Mouse (Mus musculus) cerebellum, postnatal 10 days (tissue): Measurements from ENCODE around the gene Tub.

Source experiments
- DNase-seq, 2 experiments: peaks; one replicate each; pipeline ENCODE4 v3.0.0; 2021; ENCODE audit warnings: mixed read lengths in 2 of 2

Tub gene

GRCm38 (mm10) chr7:108985934-108986708 is 36.0 kb downstream of the Tub start:
- no peak for DNase-seq

GRCm38 (mm10) chr7:108991207-108991606 is 41.1 kb downstream of the Tub start:
- no peak for DNase-seq

- DNase-seq = peak; percentile 48 to 53
Observed at GRCm38 (mm10) chr7:108993230-108993629, 43.1 kb downstream of the Tub start.

GRCm38 (mm10) chr7:108993881-108994291 is 43.7 kb downstream of the Tub start:
- DNase-seq = peak; percentile 72 to 73

GRCm38 (mm10) chr7:108996156-108996555 is 46.0 kb downstream of the Tub start:
- DNase-seq = no peak

- peak; percentile 76 to 81 for DNase-seq
Observed at GRCm38 (mm10) chr7:109000315-109000954, 50.3 kb downstream of the Tub start.

- no peak for DNase-seq
Observed at GRCm38 (mm10) chr7:109001971-109002370, 51.8 kb downstream of the Tub start.

GRCm38 (mm10) chr7:109003653-109004052 is 53.5 kb downstream of the Tub start:
- no peak for DNase-seq

- DNase-seq = no peak
Observed at GRCm38 (mm10) chr7:109009260-109009659, 59.1 kb downstream of the Tub start.

- DNase-seq = peak; percentile 79 to 82
Observed at GRCm38 (mm10) chr7:109010720-109011595, 60.8 kb downstream of the Tub start.

GRCm38 (mm10) chr7:109011596-109012180 is 61.5 kb downstream of the Tub start:
- peak; percentile 75 to 79 for DNase-seq

GRCm38 (mm10) chr7:109012575-109012974 is 62.4 kb downstream of the Tub start:
- DNase-seq = no peak

- peak in 1 of 2 experiments; percentile 27 for DNase-seq
Observed at GRCm38 (mm10) chr7:109012998-109013625, 63.0 kb downstream of the Tub start.

GRCm38 (mm10) chr7:109014851-109015250 is 64.7 kb downstream of the Tub start:
- no peak for DNase-seq

GRCm38 (mm10) chr7:109016378-109016923 is 66.3 kb downstream of the Tub start:
- DNase-seq = peak; percentile 51 to 59

- peak; percentile 41 to 46 for DNase-seq
Observed at GRCm38 (mm10) chr7:109019243-109019642, 69.1 kb downstream of the Tub start.

- DNase-seq = peak; percentile 88 to 92
Observed at GRCm38 (mm10) chr7:109021428-109021827, 71.3 kb downstream of the Tub start.

- peak in 1 of 2 experiments; percentile 34 for DNase-seq
Observed at GRCm38 (mm10) chr7:109025743-109026142, 75.6 kb downstream of the Tub start.

- no peak for DNase-seq
Observed at GRCm38 (mm10) chr7:109026976-109027375, 76.8 kb downstream of the Tub start.

- DNase-seq = peak in 1 of 2 experiments; percentile 34
Observed at GRCm38 (mm10) chr7:109027721-109028120, 77.6 kb downstream of the Tub start.

GRCm38 (mm10) chr7:109028204-109028603 is 78.1 kb downstream of the Tub start:
- DNase-seq = peak; percentile 82 to 88

GRCm38 (mm10) chr7:109029961-109030465 is 79.9 kb downstream of the Tub start:
- DNase-seq = peak; percentile 40 to 54
